Mouse (Mus musculus): Measurements from ENCODE around the gene Mroh3. TPM values are rescaled to one million over a fixed set of nuclear protein-coding genes. Genes with fewer than 3 reads are reported as not detected.

Gene Mroh3
- polyA plus RNA-seq, 1 experiment from 2014 or later = not detected

- ATAC-seq = no peak
- WGBS = under 1% methylated on average over 9 of the region's 9 CpGs
- DNase-seq (ENCODE audit: low spot score) = peak; percentile 51
- Histone ChIP-seq H3K9me3 (replicated peaks; ENCODE audit: control insufficient read depth, low read length) (no peaks in the 10 kb centered on the region), H3K4me2 (ENCODE audit: low read length) (peak overlapping the region; percentile 76), H3K27ac (ENCODE audit: low read depth, low read length) (no peak overlapping the region), H3K9ac (ENCODE audit: low read length) (peak overlapping the region; percentile 74; the same call in 1 of the 2 replicates), H3K4me3 (ENCODE audit: low read depth, low read length) (peak overlapping the region; percentile 51), H3K4me1 (ENCODE audit: control insufficient read depth, insufficient read depth, low read length) (peaks cover 40% of the 10 kb centered on the region), H3K27me3 (replicated peaks; ENCODE audit: control insufficient read depth, insufficient read depth, low read length) (no peaks in the 10 kb centered on the region), H3K36me3 (ENCODE audit: control insufficient read depth, insufficient read depth, low read length) (no peaks in the 10 kb centered on the region)
Measured at GRCm38 (mm10) chr1:136232285-136232926, 19.8 kb upstream of the Mroh3 start.

- Histone ChIP-seq H3K4me1 (ENCODE audit: control insufficient read depth, insufficient read depth, low read length) (peaks cover 40% of the 10 kb centered on the region), H3K27me3 (replicated peaks; ENCODE audit: control insufficient read depth, insufficient read depth, low read length) (no peaks in the 10 kb centered on the region), H3K36me3 (ENCODE audit: control insufficient read depth, insufficient read depth, low read length) (peaks cover 5% of the 10 kb centered on the region), H3K27ac (ENCODE audit: low read depth, low read length) (no peak overlapping the region), H3K9ac (ENCODE audit: low read length) (peak overlapping the region; percentile 74; the same call in 1 of the 2 replicates), H3K4me3 (ENCODE audit: low read depth, low read length) (peak overlapping the region; percentile 51), H3K9me3 (replicated peaks; ENCODE audit: control insufficient read depth, low read length) (no peaks in the 10 kb centered on the region), H3K4me2 (ENCODE audit: low read length) (peak overlapping the region; percentile 76)
- ATAC-seq (no peak), DNase-seq (ENCODE audit: low spot score) (no peak)
- 2% methylated on average over 6 of the region's 6 CpGs for WGBS
Measured at GRCm38 (mm10) chr1:136231596-136231995, 19.0 kb upstream of the Mroh3 start.

GRCm38 (mm10) chr1:136230201-136230600, 17.6 kb upstream of the Mroh3 start:
- Histone ChIP-seq H3K27ac (ENCODE audit: low read depth, low read length) (no peak overlapping the region), H3K27me3 (replicated peaks; ENCODE audit: control insufficient read depth, insufficient read depth, low read length) (no peaks in the 10 kb centered on the region), H3K9ac (ENCODE audit: low read length) (no peak overlapping the region; the same call in 1 of the 2 replicates), H3K4me2 (ENCODE audit: low read length) (peak overlapping the region; percentile 76), H3K9me3 (replicated peaks; ENCODE audit: control insufficient read depth, low read length) (no peaks in the 10 kb centered on the region), H3K36me3 (ENCODE audit: control insufficient read depth, insufficient read depth, low read length) (peaks cover 18% of the 10 kb centered on the region), H3K4me1 (ENCODE audit: control insufficient read depth, insufficient read depth, low read length) (peaks cover 40% of the 10 kb centered on the region), H3K4me3 (ENCODE audit: low read depth, low read length) (no peak overlapping the region)
- no peak for ATAC-seq
- no peak for DNase-seq (ENCODE audit: low spot score)
- 24% methylated on average over 11 of the region's 11 CpGs for WGBS

DNA sequence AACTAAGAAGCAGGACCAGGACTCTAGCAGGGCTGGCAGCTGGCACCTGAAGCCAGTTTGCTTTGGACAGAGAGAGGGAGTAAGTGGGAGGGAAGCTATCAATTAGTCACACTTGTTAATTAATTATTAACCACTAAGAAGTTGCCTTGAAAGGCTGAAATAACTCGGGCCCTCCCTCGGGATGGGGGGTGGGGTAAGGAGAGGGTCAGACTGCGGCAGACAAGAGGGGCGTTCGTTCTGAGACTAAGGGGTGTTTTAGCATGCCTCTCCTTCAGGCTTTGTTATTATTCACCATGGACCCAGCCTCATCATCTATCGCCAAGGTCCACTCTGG, 16.4 kb upstream of the Mroh3 start:
- peaks cover 37% of the 10 kb centered on the region for H3K4me1 ChIP-seq (ENCODE audit: control insufficient read depth, insufficient read depth, low read length)
- no peak overlapping the region for H3K4me3 ChIP-seq (ENCODE audit: low read depth, low read length)
- DNase-seq (ENCODE audit: low spot score) (peak; percentile 22), ATAC-seq (no peak)
- H3K27ac ChIP-seq (ENCODE audit: low read depth, low read length) = no peak overlapping the region
- no peak overlapping the region for H3K9ac ChIP-seq (ENCODE audit: low read length)
- 7% methylated on average over 6 of the region's 6 CpGs for WGBS
- H3K27me3 ChIP-seq (replicated peaks; ENCODE audit: control insufficient read depth, insufficient read depth, low read length) = no peaks in the 10 kb centered on the region
- H3K36me3 ChIP-seq (ENCODE audit: control insufficient read depth, insufficient read depth, low read length) = peaks cover 28% of the 10 kb centered on the region
- H3K4me2 ChIP-seq (ENCODE audit: low read length) = no peak overlapping the region
- no peaks in the 10 kb centered on the region for H3K9me3 ChIP-seq (replicated peaks; ENCODE audit: control insufficient read depth, low read length)

GRCm38 (mm10) chr1:136228328-136229039, 15.9 kb upstream of the Mroh3 start:
- WGBS = 10% methylated on average over 13 of the region's 13 CpGs
- no peak overlapping the region for H3K9ac ChIP-seq (ENCODE audit: low read length)
- H3K9me3 ChIP-seq (replicated peaks; ENCODE audit: control insufficient read depth, low read length) = no peaks in the 10 kb centered on the region
- ATAC-seq = no peak
- H3K4me1 ChIP-seq (ENCODE audit: control insufficient read depth, insufficient read depth, low read length) = peaks cover 37% of the 10 kb centered on the region
- no peak for DNase-seq (ENCODE audit: low spot score)
- no peak overlapping the region for H3K4me3 ChIP-seq (ENCODE audit: low read depth, low read length)
- H3K27ac ChIP-seq (ENCODE audit: low read depth, low read length) = no peak overlapping the region
- no peak overlapping the region for H3K4me2 ChIP-seq (ENCODE audit: low read length)
- peaks cover 33% of the 10 kb centered on the region for H3K36me3 ChIP-seq (ENCODE audit: control insufficient read depth, insufficient read depth, low read length)
- no peaks in the 10 kb centered on the region for H3K27me3 ChIP-seq (replicated peaks; ENCODE audit: control insufficient read depth, insufficient read depth, low read length)

DNA sequence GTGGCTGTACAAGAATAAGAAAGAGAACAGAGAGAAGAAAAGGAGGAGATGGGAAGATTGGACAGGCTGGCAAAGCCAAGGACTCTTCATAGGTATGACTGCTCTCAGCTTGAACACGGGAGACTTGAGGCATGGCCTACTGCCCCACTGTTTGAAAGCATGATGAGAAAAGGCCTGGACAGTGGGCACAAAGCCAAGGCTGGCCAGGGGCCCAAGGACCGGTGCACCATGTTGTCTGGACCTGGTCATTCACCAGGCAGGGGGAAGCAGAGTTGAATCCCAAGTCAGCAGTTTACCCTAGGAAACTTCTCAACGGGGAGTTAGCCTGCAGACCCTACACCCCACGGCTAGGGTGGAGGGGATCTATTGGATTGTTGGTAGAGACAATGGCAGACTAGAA, 15.2 kb upstream of the Mroh3 start:
- no peak overlapping the region for H3K27ac ChIP-seq (ENCODE audit: low read depth, low read length)
- no peak overlapping the region for H3K9ac ChIP-seq (ENCODE audit: low read length)
- H3K4me2 ChIP-seq (ENCODE audit: low read length) = no peak overlapping the region
- H3K9me3 ChIP-seq (replicated peaks; ENCODE audit: control insufficient read depth, low read length) = no peaks in the 10 kb centered on the region
- ATAC-seq (no peak), DNase-seq (ENCODE audit: low spot score) (no peak)
- H3K27me3 ChIP-seq (replicated peaks; ENCODE audit: control insufficient read depth, insufficient read depth, low read length) = no peaks in the 10 kb centered on the region
- H3K4me1 ChIP-seq (ENCODE audit: control insufficient read depth, insufficient read depth, low read length) = peaks cover 37% of the 10 kb centered on the region
- H3K4me3 ChIP-seq (ENCODE audit: low read depth, low read length) = no peak overlapping the region
- WGBS = 57% methylated on average over 4 of the region's 4 CpGs
- H3K36me3 ChIP-seq (ENCODE audit: control insufficient read depth, insufficient read depth, low read length) = peaks cover 34% of the 10 kb centered on the region

DNA sequence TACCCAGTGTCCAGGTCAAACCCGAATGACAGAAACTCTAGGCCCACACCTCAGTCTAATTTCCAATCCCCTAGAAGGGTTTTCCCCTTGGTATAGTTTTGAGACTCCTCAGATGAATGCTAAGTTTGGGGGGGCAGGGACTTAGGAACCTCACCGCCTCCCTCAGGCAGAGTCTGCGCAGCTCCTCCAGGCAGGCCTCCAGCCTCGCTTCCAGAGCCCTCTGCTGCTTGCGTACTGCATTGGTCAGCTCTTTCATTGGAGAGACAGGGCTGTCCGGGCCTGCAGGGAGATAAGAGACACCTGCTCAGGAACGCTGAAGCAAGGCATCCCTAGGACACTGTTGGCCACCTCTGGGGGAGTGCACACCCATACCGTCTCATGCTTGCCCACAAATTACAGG, 14.0 kb upstream of the Mroh3 start:
- Histone ChIP-seq H3K27ac (ENCODE audit: low read depth, low read length) (no peak overlapping the region), H3K36me3 (ENCODE audit: control insufficient read depth, insufficient read depth, low read length) (peaks cover 39% of the 10 kb centered on the region), H3K4me3 (ENCODE audit: low read depth, low read length) (no peak overlapping the region), H3K27me3 (replicated peaks; ENCODE audit: control insufficient read depth, insufficient read depth, low read length) (no peaks in the 10 kb centered on the region), H3K9me3 (replicated peaks; ENCODE audit: control insufficient read depth, low read length) (no peaks in the 10 kb centered on the region), H3K9ac (ENCODE audit: low read length) (no peak overlapping the region), H3K4me2 (ENCODE audit: low read length) (no peak overlapping the region), H3K4me1 (ENCODE audit: control insufficient read depth, insufficient read depth, low read length) (peaks cover 29% of the 10 kb centered on the region)
- no peak for DNase-seq (ENCODE audit: low spot score)
- WGBS = 94% methylated on average over 8 of the region's 8 CpGs
- ATAC-seq = no peak

- no peak overlapping the region for H3K4me3 ChIP-seq (ENCODE audit: low read depth, low read length)
- H3K27me3 ChIP-seq (replicated peaks; ENCODE audit: control insufficient read depth, insufficient read depth, low read length) = no peaks in the 10 kb centered on the region
- H3K9ac ChIP-seq (ENCODE audit: low read length) = no peak overlapping the region
- no peaks in the 10 kb centered on the region for H3K9me3 ChIP-seq (replicated peaks; ENCODE audit: control insufficient read depth, low read length)
- H3K36me3 ChIP-seq (ENCODE audit: control insufficient read depth, insufficient read depth, low read length) = peaks cover 41% of the 10 kb centered on the region
- no peak overlapping the region for H3K27ac ChIP-seq (ENCODE audit: low read depth, low read length)
- WGBS = 93% methylated on average over 8 of the region's 8 CpGs
- ATAC-seq (no peak), DNase-seq (ENCODE audit: low spot score) (no peak)
- H3K4me2 ChIP-seq (ENCODE audit: low read length) = no peak overlapping the region
- peaks cover 21% of the 10 kb centered on the region for H3K4me1 ChIP-seq (ENCODE audit: control insufficient read depth, insufficient read depth, low read length)
Measured at GRCm38 (mm10) chr1:136225846-136226245, 13.2 kb upstream of the Mroh3 start.

DNA sequence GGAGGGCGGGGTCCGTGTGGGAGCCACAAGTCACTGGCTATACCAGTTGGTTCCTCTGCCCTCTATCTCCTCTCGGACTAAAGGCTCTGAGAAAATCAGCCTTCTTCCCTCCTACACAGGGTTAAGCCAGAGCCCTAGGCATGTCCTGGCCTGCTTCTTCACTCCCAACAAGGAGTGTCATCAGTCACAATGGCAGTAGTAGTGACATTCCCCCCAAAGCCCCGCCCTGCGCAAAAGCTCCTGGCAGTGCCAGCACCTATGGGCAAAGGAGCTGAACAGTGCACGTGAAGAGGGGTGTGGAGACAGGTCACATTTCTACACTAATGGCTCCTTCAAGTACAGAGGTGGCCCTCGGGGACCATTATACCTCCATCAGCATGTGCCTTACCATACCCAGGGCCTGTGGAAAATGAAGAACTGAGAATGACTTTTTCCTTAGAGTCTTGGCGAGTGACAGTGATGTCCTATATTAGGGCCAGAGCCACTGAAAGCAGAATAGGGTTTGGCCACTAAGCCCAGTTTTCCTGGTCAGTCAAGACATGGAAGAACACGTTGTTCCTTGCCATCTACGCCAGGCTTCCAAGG, 11.2 kb upstream of the Mroh3 start:
- no peaks in the 10 kb centered on the region for H3K27me3 ChIP-seq (replicated peaks; ENCODE audit: control insufficient read depth, insufficient read depth, low read length)
- no peak overlapping the region for H3K9ac ChIP-seq (ENCODE audit: low read length)
- H3K4me2 ChIP-seq (ENCODE audit: low read length) = no peak overlapping the region
- no peak overlapping the region for H3K27ac ChIP-seq (ENCODE audit: low read depth, low read length)
- no peaks in the 10 kb centered on the region for H3K9me3 ChIP-seq (replicated peaks; ENCODE audit: control insufficient read depth, low read length)
- DNase-seq (ENCODE audit: low spot score) (no peak), ATAC-seq (no peak)
- WGBS = 94% methylated on average over 10 of the region's 10 CpGs
- H3K36me3 ChIP-seq (ENCODE audit: control insufficient read depth, insufficient read depth, low read length) = peaks cover 58% of the 10 kb centered on the region
- no peak overlapping the region for H3K4me3 ChIP-seq (ENCODE audit: low read depth, low read length)
- peaks cover 10% of the 10 kb centered on the region for H3K4me1 ChIP-seq (ENCODE audit: control insufficient read depth, insufficient read depth, low read length)

All from forebrain, embryonic 14.5 days (tissue).